Mouse (Mus musculus): ENCODE data around the gene Ltf. TPM values are rescaled to one million over a fixed set of nuclear protein-coding genes. Genes with fewer than 3 reads are reported as not detected.

The Ltf gene
- polyA plus RNA-seq, 1 experiment from 2014 or later = 1.3 TPM

- no peak for ATAC-seq
- Histone ChIP-seq H3K27me3 (replicated peaks; ENCODE audit: control insufficient read depth, insufficient read depth, low read length) (no peaks in the 10 kb centered on the region), H3K27ac (ENCODE audit: low read depth, low read length) (no peak overlapping the region), H3K4me3 (ENCODE audit: low read length) (no peak overlapping the region), H3K4me2 (ENCODE audit: low read length) (no peak overlapping the region), H3K4me1 (ENCODE audit: control insufficient read depth, insufficient read depth, low read depth, low read length) (no peaks in the 10 kb centered on the region), H3K9me3 (ENCODE audit: control insufficient read depth, low read length) (no peaks in the 10 kb centered on the region), H3K36me3 (ENCODE audit: control insufficient read depth, insufficient read depth, low read length) (no peaks in the 10 kb centered on the region), H3K9ac (ENCODE audit: low read depth, low read length) (no peak overlapping the region)
- 83% methylated on average over 9 of the region's 9 CpGs for WGBS
These were observed 7.5 kb upstream of the Ltf start for GRCm38 (mm10) chr9:111011550-111011949.

GRCm38 (mm10) chr9:111012041-111012440, 7.0 kb upstream of the Ltf start:
- no peaks in the 10 kb centered on the region for H3K9me3 ChIP-seq (ENCODE audit: control insufficient read depth, low read length)
- no peak overlapping the region for H3K4me3 ChIP-seq (ENCODE audit: low read length)
- H3K27me3 ChIP-seq (replicated peaks; ENCODE audit: control insufficient read depth, insufficient read depth, low read length) = no peaks in the 10 kb centered on the region
- no peaks in the 10 kb centered on the region for H3K36me3 ChIP-seq (ENCODE audit: control insufficient read depth, insufficient read depth, low read length)
- H3K27ac ChIP-seq (ENCODE audit: low read depth, low read length) = no peak overlapping the region
- ATAC-seq = no peak
- 68% methylated on average over 3 of the region's 3 CpGs for WGBS
- H3K4me1 ChIP-seq (ENCODE audit: control insufficient read depth, insufficient read depth, low read depth, low read length) = no peaks in the 10 kb centered on the region
- H3K9ac ChIP-seq (ENCODE audit: low read depth, low read length) = no peak overlapping the region
- H3K4me2 ChIP-seq (ENCODE audit: low read length) = no peak overlapping the region

GRCm38 (mm10) chr9:111015658-111016057, 3.4 kb upstream of the Ltf start:
- Histone ChIP-seq H3K27ac (ENCODE audit: low read depth, low read length) (no peak overlapping the region), H3K36me3 (ENCODE audit: control insufficient read depth, insufficient read depth, low read length) (no peaks in the 10 kb centered on the region), H3K27me3 (replicated peaks; ENCODE audit: control insufficient read depth, insufficient read depth, low read length) (no peaks in the 10 kb centered on the region), H3K4me3 (ENCODE audit: low read length) (no peak overlapping the region), H3K4me2 (ENCODE audit: low read length) (no peak overlapping the region), H3K4me1 (ENCODE audit: control insufficient read depth, insufficient read depth, low read depth, low read length) (no peaks in the 10 kb centered on the region), H3K9ac (ENCODE audit: low read depth, low read length) (no peak overlapping the region), H3K9me3 (ENCODE audit: control insufficient read depth, low read length) (no peaks in the 10 kb centered on the region)
- WGBS = 85% methylated on average over 4 of the region's 4 CpGs
- no peak for ATAC-seq

GRCm38 (mm10) chr9:111026791-111027190, 7.7 kb downstream of the Ltf start:
- ATAC-seq = no peak
- H3K27me3 ChIP-seq (replicated peaks; ENCODE audit: control insufficient read depth, insufficient read depth, low read length) = no peaks in the 10 kb centered on the region
- no peak overlapping the region for H3K4me2 ChIP-seq (ENCODE audit: low read length)
- H3K4me1 ChIP-seq (ENCODE audit: control insufficient read depth, insufficient read depth, low read depth, low read length) = no peaks in the 10 kb centered on the region
- WGBS = 90% methylated on average over 10 of the region's 10 CpGs
- no peak overlapping the region for H3K27ac ChIP-seq (ENCODE audit: low read depth, low read length)
- H3K4me3 ChIP-seq (ENCODE audit: low read length) = no peak overlapping the region
- no peak overlapping the region for H3K9ac ChIP-seq (ENCODE audit: low read depth, low read length)
- no peaks in the 10 kb centered on the region for H3K36me3 ChIP-seq (ENCODE audit: control insufficient read depth, insufficient read depth, low read length)
- H3K9me3 ChIP-seq (ENCODE audit: control insufficient read depth, low read length) = no peaks in the 10 kb centered on the region

- no peak for ATAC-seq
- 89% methylated on average over 4 of the region's 4 CpGs for WGBS
- H3K4me3 ChIP-seq (ENCODE audit: low read length) = no peak overlapping the region
- H3K9me3 ChIP-seq (ENCODE audit: control insufficient read depth, low read length) = no peaks in the 10 kb centered on the region
- no peaks in the 10 kb centered on the region for H3K4me1 ChIP-seq (ENCODE audit: control insufficient read depth, insufficient read depth, low read depth, low read length)
- H3K36me3 ChIP-seq (ENCODE audit: control insufficient read depth, insufficient read depth, low read length) = no peaks in the 10 kb centered on the region
- H3K9ac ChIP-seq (ENCODE audit: low read depth, low read length) = no peak overlapping the region
- H3K27me3 ChIP-seq (replicated peaks; ENCODE audit: control insufficient read depth, insufficient read depth, low read length) = no peaks in the 10 kb centered on the region
- H3K27ac ChIP-seq (ENCODE audit: low read depth, low read length) = no peak overlapping the region
- H3K4me2 ChIP-seq (ENCODE audit: low read length) = no peak overlapping the region
These were observed 14.6 kb downstream of the Ltf start for GRCm38 (mm10) chr9:111033717-111034116.

GRCm38 (mm10) chr9:111039966-111040365, 20.9 kb downstream of the Ltf start:
- no peak overlapping the region for H3K4me3 ChIP-seq (ENCODE audit: low read length)
- H3K4me2 ChIP-seq (ENCODE audit: low read length) = no peak overlapping the region
- 87% methylated on average over 4 of the region's 4 CpGs for WGBS
- ATAC-seq = no peak
- no peak overlapping the region for H3K9ac ChIP-seq (ENCODE audit: low read depth, low read length)
- no peak overlapping the region for H3K27ac ChIP-seq (ENCODE audit: low read depth, low read length)
- H3K9me3 ChIP-seq (ENCODE audit: control insufficient read depth, low read length) = no peaks in the 10 kb centered on the region
- no peaks in the 10 kb centered on the region for H3K36me3 ChIP-seq (ENCODE audit: control insufficient read depth, insufficient read depth, low read length)
- H3K4me1 ChIP-seq (ENCODE audit: control insufficient read depth, insufficient read depth, low read depth, low read length) = no peaks in the 10 kb centered on the region
- no peaks in the 10 kb centered on the region for H3K27me3 ChIP-seq (replicated peaks; ENCODE audit: control insufficient read depth, insufficient read depth, low read length)

GRCm38 (mm10) chr9:111042266-111042665, 23.2 kb downstream of the Ltf start:
- H3K27me3 ChIP-seq (replicated peaks; ENCODE audit: control insufficient read depth, insufficient read depth, low read length) = no peaks in the 10 kb centered on the region
- H3K27ac ChIP-seq (ENCODE audit: low read depth, low read length) = no peak overlapping the region
- H3K4me3 ChIP-seq (ENCODE audit: low read length) = no peak overlapping the region
- no peak overlapping the region for H3K9ac ChIP-seq (ENCODE audit: low read depth, low read length)
- WGBS = 94% methylated on average over 5 of the region's 5 CpGs
- no peaks in the 10 kb centered on the region for H3K4me1 ChIP-seq (ENCODE audit: control insufficient read depth, insufficient read depth, low read depth, low read length)
- no peaks in the 10 kb centered on the region for H3K36me3 ChIP-seq (ENCODE audit: control insufficient read depth, insufficient read depth, low read length)
- no peak overlapping the region for H3K4me2 ChIP-seq (ENCODE audit: low read length)
- ATAC-seq = no peak
- no peaks in the 10 kb centered on the region for H3K9me3 ChIP-seq (ENCODE audit: control insufficient read depth, low read length)

GRCm38 (mm10) chr9:111046222-111046621, 27.2 kb downstream of the Ltf start:
- no peaks in the 10 kb centered on the region for H3K27me3 ChIP-seq (replicated peaks; ENCODE audit: control insufficient read depth, insufficient read depth, low read length)
- H3K9me3 ChIP-seq (ENCODE audit: control insufficient read depth, low read length) = no peaks in the 10 kb centered on the region
- no peak overlapping the region for H3K27ac ChIP-seq (ENCODE audit: low read depth, low read length)
- H3K4me3 ChIP-seq (ENCODE audit: low read length) = no peak overlapping the region
- 80% methylated on average over 3 of the region's 3 CpGs for WGBS
- H3K4me1 ChIP-seq (ENCODE audit: control insufficient read depth, insufficient read depth, low read depth, low read length) = no peaks in the 10 kb centered on the region
- H3K9ac ChIP-seq (ENCODE audit: low read depth, low read length) = no peak overlapping the region
- no peaks in the 10 kb centered on the region for H3K36me3 ChIP-seq (ENCODE audit: control insufficient read depth, insufficient read depth, low read length)
- H3K4me2 ChIP-seq (ENCODE audit: low read length) = no peak overlapping the region
- no peak for ATAC-seq

- Histone ChIP-seq H3K4me1 (ENCODE audit: control insufficient read depth, insufficient read depth, low read depth, low read length) (no peaks in the 10 kb centered on the region), H3K9me3 (ENCODE audit: control insufficient read depth, low read length) (no peaks in the 10 kb centered on the region), H3K9ac (ENCODE audit: low read depth, low read length) (no peak overlapping the region), H3K36me3 (ENCODE audit: control insufficient read depth, insufficient read depth, low read length) (no peaks in the 10 kb centered on the region), H3K4me3 (ENCODE audit: low read length) (no peak overlapping the region), H3K27me3 (replicated peaks; ENCODE audit: control insufficient read depth, insufficient read depth, low read length) (no peaks in the 10 kb centered on the region), H3K4me2 (ENCODE audit: low read length) (no peak overlapping the region), H3K27ac (ENCODE audit: low read depth, low read length) (no peak overlapping the region)
- WGBS = 96% methylated on average over 5 of the region's 5 CpGs
- ATAC-seq = no peak
These were observed 28.2 kb downstream of the Ltf start for GRCm38 (mm10) chr9:111047266-111047665.

GRCm38 (mm10) chr9:111048452-111048851, 29.4 kb downstream of the Ltf start:
- Histone ChIP-seq H3K27me3 (replicated peaks; ENCODE audit: control insufficient read depth, insufficient read depth, low read length) (no peaks in the 10 kb centered on the region), H3K27ac (ENCODE audit: low read depth, low read length) (no peak overlapping the region), H3K4me2 (ENCODE audit: low read length) (no peak overlapping the region), H3K4me1 (ENCODE audit: control insufficient read depth, insufficient read depth, low read depth, low read length) (no peaks in the 10 kb centered on the region), H3K9me3 (ENCODE audit: control insufficient read depth, low read length) (no peaks in the 10 kb centered on the region), H3K36me3 (ENCODE audit: control insufficient read depth, insufficient read depth, low read length) (no peaks in the 10 kb centered on the region), H3K9ac (ENCODE audit: low read depth, low read length) (no peak overlapping the region), H3K4me3 (ENCODE audit: low read length) (no peak overlapping the region)
- ATAC-seq = no peak
- 82% methylated on average over 3 of the region's 3 CpGs for WGBS

All from hindbrain, embryonic 16.5 days (tissue).